Mouse (Mus musculus) hindbrain, embryonic 16.5 days (tissue): ENCODE measurements at regions not wholly inside any gene's neighbourhood (a gene's known extent, or its start where the extent isn't known, plus 50 kb on each side); places are given as distances from the start of the nearest gene placed in this dataset. TPM values are rescaled to one million over a fixed set of nuclear protein-coding genes. Genes with fewer than 3 reads are reported as not detected.

Source experiments
- microRNA-seq: library from miRNA; unstranded; fragments of <30 nt; microRNA quantifications from one replicate; pipeline ENCODE4, GENCODE M21; 2017

Small RNAs in the stretch of these regions (microRNA-seq; reads per million reads assigned to microRNA genes)
- gene Gm23255, result not detected
